Mouse (Mus musculus): ENCODE measurements at regions not wholly inside any gene's neighbourhood (a gene's known extent, or its start where the extent isn't known, plus 50 kb on each side); places are given as distances from the start of the nearest gene placed in this dataset.

GRCm38 (mm10) chr14:102621546-102621945, 360.9 kb downstream of the Kctd12 start:
- DNase-seq (ENCODE audit: low spot score in 2 of 2), result no peak

GRCm38 (mm10) chr14:102619056-102619455, 363.4 kb downstream of the Kctd12 start:
- no peak for DNase-seq (ENCODE audit: low spot score in 2 of 2)

GRCm38 (mm10) chr14:102615588-102616309, 366.7 kb downstream of the Kctd12 start:
- DNase-seq (ENCODE audit: low spot score in 2 of 2), result no peak

GRCm38 (mm10) chr14:102606055-102606454, 376.4 kb downstream of the Kctd12 start:
- no peak for DNase-seq (ENCODE audit: low spot score in 2 of 2)

- no peak for DNase-seq (ENCODE audit: low spot score in 2 of 2)
Measured at GRCm38 (mm10) chr14:102594850-102595249, 387.6 kb downstream of the Kctd12 start.

GRCm38 (mm10) chr14:102553781-102554180, 428.7 kb downstream of the Kctd12 start:
- no peak for DNase-seq (ENCODE audit: low spot score in 2 of 2)

- no peak for DNase-seq (ENCODE audit: low spot score in 2 of 2)
Measured at GRCm38 (mm10) chr14:102552598-102552997, 429.8 kb downstream of the Kctd12 start.

- DNase-seq (ENCODE audit: low spot score in 2 of 2), result no peak
Measured at GRCm38 (mm10) chr14:102524894-102525577, 457.4 kb downstream of the Kctd12 start.

- no peak for DNase-seq (ENCODE audit: low spot score in 2 of 2)
Measured at GRCm38 (mm10) chr14:102516765-102517164, 465.7 kb downstream of the Kctd12 start.

- DNase-seq (ENCODE audit: low spot score in 2 of 2), result no peak
Measured at GRCm38 (mm10) chr14:102514527-102514926, 467.9 kb downstream of the Kctd12 start.

GRCm38 (mm10) chr14:102512651-102513050, 469.8 kb downstream of the Kctd12 start:
- no peak for DNase-seq (ENCODE audit: low spot score in 2 of 2)

- no peak for DNase-seq (ENCODE audit: low spot score in 2 of 2)
Measured at GRCm38 (mm10) chr14:102511691-102512383, 470.6 kb downstream of the Kctd12 start.

- DNase-seq (ENCODE audit: low spot score in 2 of 2), result peak; percentile 35 to 37
Measured at GRCm38 (mm10) chr14:102510387-102510786, 472.1 kb downstream of the Kctd12 start.

- DNase-seq (ENCODE audit: low spot score in 2 of 2), result no peak
Measured at GRCm38 (mm10) chr14:102505696-102506321, 476.6 kb downstream of the Kctd12 start.

- no peak for DNase-seq (ENCODE audit: low spot score in 2 of 2)
Measured at GRCm38 (mm10) chr14:102497179-102497578, 485.3 kb downstream of the Kctd12 start.

GRCm38 (mm10) chr14:102492376-102492775, 490.1 kb downstream of the Kctd12 start:
- DNase-seq (ENCODE audit: low spot score in 2 of 2), result no peak

- DNase-seq (ENCODE audit: low spot score in 2 of 2), result no peak
Measured at GRCm38 (mm10) chr14:102491205-102491604, 491.2 kb downstream of the Kctd12 start.

- no peak for DNase-seq (ENCODE audit: low spot score in 2 of 2)
Measured at GRCm38 (mm10) chr14:102477162-102477561, 505.3 kb downstream of the Kctd12 start.

GRCm38 (mm10) chr14:102469326-102469725, 513.1 kb downstream of the Kctd12 start:
- no peak for DNase-seq (ENCODE audit: low spot score in 2 of 2)

GRCm38 (mm10) chr14:102461001-102461400, 521.4 kb downstream of the Kctd12 start:
- no peak for DNase-seq (ENCODE audit: low spot score in 2 of 2)

GRCm38 (mm10) chr14:102439738-102440137, 542.7 kb downstream of the Kctd12 start:
- no peak for DNase-seq (ENCODE audit: low spot score in 2 of 2)
